Mouse (Mus musculus): ENCODE data around the gene Glt1d1. TPM values are rescaled to one million over a fixed set of nuclear protein-coding genes. Genes with fewer than 3 reads are reported as not detected.

Glt1d1 gene
- polyA plus RNA-seq, 1 experiment from 2014 or later: 0.40 TPM

DNA sequence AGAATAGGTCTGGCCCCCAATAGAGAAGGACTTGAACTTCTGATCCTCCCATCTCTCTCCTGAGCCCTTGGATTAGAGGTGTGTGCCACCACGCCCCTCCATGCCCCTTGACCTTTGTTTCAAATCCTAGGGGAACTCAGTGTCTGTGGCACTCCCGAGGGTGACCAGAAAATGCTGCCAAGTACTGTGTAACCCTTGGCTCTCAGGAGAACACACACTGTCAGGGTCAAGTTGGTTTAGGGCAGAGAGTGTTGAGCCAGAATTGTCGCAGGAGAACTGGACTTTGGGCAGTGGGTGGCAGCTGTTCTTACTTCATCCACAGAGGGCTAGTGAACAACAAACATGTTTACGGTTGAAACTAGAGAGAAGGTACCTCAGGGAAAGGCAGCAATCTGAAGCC, 5.6 kb downstream of the Glt1d1 start:
- Histone ChIP-seq H3K9me3 (ENCODE audit: control insufficient read depth, low read length) (no peaks in the 10 kb centered on the region), H3K27me3 (ENCODE audit: control insufficient read depth, insufficient read depth, low read length) (no peaks in the 10 kb centered on the region), H3K27ac (replicated peaks) (no peak overlapping the region), H3K4me1 (replicated peaks; ENCODE audit: control insufficient read depth, insufficient read depth) (no peaks in the 10 kb centered on the region), H3K9ac (ENCODE audit: low read length) (no peak overlapping the region), H3K36me3 (ENCODE audit: control insufficient read depth, insufficient read depth, low read length) (no peaks in the 10 kb centered on the region), H3K4me3 (ENCODE audit: low read depth, low read length) (no peak overlapping the region), H3K4me2 (replicated peaks; ENCODE audit: low read depth) (no peak overlapping the region)
- TF ChIP-seq CTCF (IDR thresholded peaks at IDR 0.05; ENCODE audit: low read depth) (no peak), EP300 (optimal IDR thresholded peaks at IDR 0.05) (no peak)
- ATAC-seq (ENCODE audit: low FRiP score, low TSS enrichment): no peak
- DNase-seq (ENCODE audit: low spot score): no peak
- WGBS: 66% methylated on average over 4 of the region's 4 CpGs

GRCm38 (mm10) chr5:127638177-127638576, 6.1 kb downstream of the Glt1d1 start:
- Histone ChIP-seq H3K27ac (replicated peaks) (no peak overlapping the region), H3K4me1 (replicated peaks; ENCODE audit: control insufficient read depth, insufficient read depth) (no peaks in the 10 kb centered on the region), H3K27me3 (ENCODE audit: control insufficient read depth, insufficient read depth, low read length) (no peaks in the 10 kb centered on the region), H3K36me3 (ENCODE audit: control insufficient read depth, insufficient read depth, low read length) (no peaks in the 10 kb centered on the region), H3K4me2 (replicated peaks; ENCODE audit: low read depth) (no peak overlapping the region), H3K4me3 (ENCODE audit: low read depth, low read length) (no peak overlapping the region), H3K9me3 (ENCODE audit: control insufficient read depth, low read length) (no peaks in the 10 kb centered on the region), H3K9ac (ENCODE audit: low read length) (no peak overlapping the region)
- no peak for DNase-seq (ENCODE audit: low spot score)
- no peak for ATAC-seq (ENCODE audit: low FRiP score, low TSS enrichment)
- TF ChIP-seq CTCF (IDR thresholded peaks at IDR 0.05; ENCODE audit: low read depth): no peak
- no peak for TF ChIP-seq EP300 (optimal IDR thresholded peaks at IDR 0.05)
- 84% methylated on average over 2 of the region's 2 CpGs for WGBS

DNA sequence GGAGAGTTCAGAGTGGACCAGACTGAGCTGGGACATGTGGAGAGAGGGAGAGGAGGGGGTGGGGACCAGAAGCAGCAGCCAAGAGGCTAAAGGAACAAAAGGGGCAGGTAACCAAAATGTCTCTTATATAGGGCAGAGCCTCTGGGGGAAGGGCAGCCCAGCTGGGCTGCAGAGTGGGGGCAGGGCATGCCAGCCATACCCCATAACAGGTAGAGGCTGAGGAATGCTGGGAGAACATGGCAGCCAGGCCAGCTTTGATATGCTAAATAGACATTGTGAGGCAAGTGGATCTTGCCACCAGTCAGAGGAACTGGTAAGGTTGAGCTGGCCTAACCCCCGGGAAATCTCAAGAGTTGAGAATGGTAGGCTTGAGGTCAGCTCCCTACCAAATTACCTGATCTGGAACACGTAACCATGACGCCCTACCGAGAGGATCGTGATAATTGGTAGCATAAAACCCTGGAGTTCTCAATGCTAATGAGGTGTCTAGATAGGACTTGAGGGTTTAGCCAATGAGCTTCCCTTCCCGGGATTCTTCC, 7.1 kb downstream of the Glt1d1 start:
- Histone ChIP-seq H3K4me3 (ENCODE audit: low read depth, low read length) (no peak overlapping the region), H3K4me2 (replicated peaks; ENCODE audit: low read depth) (no peak overlapping the region), H3K9me3 (ENCODE audit: control insufficient read depth, low read length) (no peaks in the 10 kb centered on the region), H3K27ac (replicated peaks) (no peak overlapping the region), H3K9ac (ENCODE audit: low read length) (no peak overlapping the region), H3K4me1 (replicated peaks; ENCODE audit: control insufficient read depth, insufficient read depth) (no peaks in the 10 kb centered on the region), H3K36me3 (ENCODE audit: control insufficient read depth, insufficient read depth, low read length) (no peaks in the 10 kb centered on the region), H3K27me3 (ENCODE audit: control insufficient read depth, insufficient read depth, low read length) (no peaks in the 10 kb centered on the region)
- no peak for ATAC-seq (ENCODE audit: low FRiP score, low TSS enrichment)
- no peak for TF ChIP-seq EP300 (optimal IDR thresholded peaks at IDR 0.05)
- no peak for TF ChIP-seq CTCF (IDR thresholded peaks at IDR 0.05; ENCODE audit: low read depth)
- DNase-seq (ENCODE audit: low spot score): no peak
- WGBS: 79% methylated on average over 6 of the region's 6 CpGs

DNA sequence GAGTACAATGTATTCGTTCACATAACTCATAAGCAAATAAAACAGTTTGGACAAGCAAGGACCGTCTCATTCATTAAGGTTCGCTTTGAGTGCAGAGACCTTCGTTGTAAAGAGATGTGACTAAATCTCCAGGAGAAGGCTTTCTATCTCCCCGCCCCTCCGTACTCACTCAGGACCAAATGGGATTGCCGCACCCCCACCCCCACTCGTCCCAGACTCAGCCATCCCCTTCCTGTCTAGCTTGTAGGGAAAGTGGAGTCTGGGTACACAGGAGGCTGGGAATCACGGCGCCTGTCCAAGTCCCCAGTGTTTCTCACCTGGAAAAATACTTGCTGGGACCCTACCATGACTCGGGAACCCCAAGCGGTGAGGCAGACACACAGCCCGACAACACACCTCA, 7.6 kb downstream of the Glt1d1 start:
- H3K4me3 ChIP-seq (ENCODE audit: low read depth, low read length): no peak overlapping the region
- H3K4me2 ChIP-seq (replicated peaks; ENCODE audit: low read depth): no peak overlapping the region
- no peaks in the 10 kb centered on the region for H3K27me3 ChIP-seq (ENCODE audit: control insufficient read depth, insufficient read depth, low read length)
- H3K9ac ChIP-seq (ENCODE audit: low read length): no peak overlapping the region
- 81% methylated on average over 13 of the region's 13 CpGs for WGBS
- H3K36me3 ChIP-seq (ENCODE audit: control insufficient read depth, insufficient read depth, low read length): no peaks in the 10 kb centered on the region
- no peak overlapping the region for H3K27ac ChIP-seq (replicated peaks)
- DNase-seq (ENCODE audit: low spot score): no peak
- TF ChIP-seq EP300 (optimal IDR thresholded peaks at IDR 0.05) (no peak), CTCF (IDR thresholded peaks at IDR 0.05; ENCODE audit: low read depth) (no peak)
- ATAC-seq (ENCODE audit: low FRiP score, low TSS enrichment): no peak
- H3K9me3 ChIP-seq (ENCODE audit: control insufficient read depth, low read length): no peaks in the 10 kb centered on the region
- H3K4me1 ChIP-seq (replicated peaks; ENCODE audit: control insufficient read depth, insufficient read depth): no peaks in the 10 kb centered on the region

GRCm38 (mm10) chr5:127640359-127640758, 8.3 kb downstream of the Glt1d1 start:
- ATAC-seq (ENCODE audit: low FRiP score, low TSS enrichment) (no peak), DNase-seq (ENCODE audit: low spot score) (no peak)
- TF ChIP-seq EP300 (optimal IDR thresholded peaks at IDR 0.05): no peak
- TF ChIP-seq CTCF (IDR thresholded peaks at IDR 0.05; ENCODE audit: low read depth): peak; percentile 47
- Histone ChIP-seq H3K4me1 (replicated peaks; ENCODE audit: control insufficient read depth, insufficient read depth) (no peaks in the 10 kb centered on the region), H3K27ac (replicated peaks) (no peak overlapping the region), H3K36me3 (ENCODE audit: control insufficient read depth, insufficient read depth, low read length) (no peaks in the 10 kb centered on the region), H3K4me2 (replicated peaks; ENCODE audit: low read depth) (no peak overlapping the region), H3K9ac (ENCODE audit: low read length) (no peak overlapping the region), H3K27me3 (ENCODE audit: control insufficient read depth, insufficient read depth, low read length) (no peaks in the 10 kb centered on the region), H3K9me3 (ENCODE audit: control insufficient read depth, low read length) (no peaks in the 10 kb centered on the region), H3K4me3 (ENCODE audit: low read depth, low read length) (no peak overlapping the region)
- 88% methylated on average over 3 of the region's 3 CpGs for WGBS

DNA sequence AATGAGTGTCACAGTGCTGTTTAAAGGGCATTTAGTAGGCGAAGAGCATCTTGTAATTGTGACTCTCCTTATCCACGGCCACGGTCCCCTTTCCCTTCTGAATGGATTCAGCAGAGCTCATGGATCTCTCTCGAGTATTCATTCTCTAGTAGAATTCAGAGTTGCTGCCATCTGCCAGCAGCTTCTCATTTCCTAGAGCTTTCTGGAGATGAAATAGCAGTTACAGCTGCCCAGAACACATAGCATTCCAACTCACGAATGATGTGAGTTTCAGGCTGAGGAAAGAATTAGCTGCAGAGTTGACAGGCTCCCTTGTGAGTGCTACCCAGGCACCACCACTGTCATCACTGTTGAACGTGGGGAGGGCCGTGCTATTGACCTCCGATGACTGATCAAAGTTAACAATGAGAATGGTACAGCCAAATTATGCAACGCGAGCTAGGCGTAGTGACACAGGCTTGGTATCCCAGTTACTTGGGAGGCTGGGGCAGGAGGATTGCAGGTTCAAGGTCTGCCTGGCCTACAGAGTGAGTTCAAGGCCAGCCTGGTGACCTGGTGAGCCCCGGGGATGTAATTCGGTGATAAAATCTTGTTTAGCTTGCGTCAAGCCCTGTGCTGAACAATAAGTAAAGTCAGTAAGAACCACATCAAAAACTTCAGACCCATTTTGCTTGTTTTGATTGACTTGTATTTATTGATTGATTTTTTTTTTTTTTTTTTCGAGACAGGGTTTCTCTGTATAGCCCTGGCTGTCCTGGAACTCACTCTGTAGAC, 9.3 kb downstream of the Glt1d1 start:
- 92% methylated on average over 15 of the region's 15 CpGs for WGBS
- no peaks in the 10 kb centered on the region for H3K27me3 ChIP-seq (ENCODE audit: control insufficient read depth, insufficient read depth, low read length)
- TF ChIP-seq EP300 (optimal IDR thresholded peaks at IDR 0.05) (no peak), CTCF (IDR thresholded peaks at IDR 0.05; ENCODE audit: low read depth) (no peak)
- H3K4me1 ChIP-seq (replicated peaks; ENCODE audit: control insufficient read depth, insufficient read depth): no peaks in the 10 kb centered on the region
- no peak overlapping the region for H3K9ac ChIP-seq (ENCODE audit: low read length)
- DNase-seq (ENCODE audit: low spot score) (no peak), ATAC-seq (ENCODE audit: low FRiP score, low TSS enrichment) (no peak)
- H3K36me3 ChIP-seq (ENCODE audit: control insufficient read depth, insufficient read depth, low read length): no peaks in the 10 kb centered on the region
- no peak overlapping the region for H3K4me3 ChIP-seq (ENCODE audit: low read depth, low read length)
- H3K27ac ChIP-seq (replicated peaks): no peak overlapping the region
- H3K4me2 ChIP-seq (replicated peaks; ENCODE audit: low read depth): no peak overlapping the region
- H3K9me3 ChIP-seq (ENCODE audit: control insufficient read depth, low read length): no peaks in the 10 kb centered on the region
